Mouse (Mus musculus): ENCODE measurements around the gene Vstm4. TPM values are rescaled to one million over a fixed set of nuclear protein-coding genes. Genes with fewer than 3 reads are reported as not detected.

Gene Vstm4
- polyA plus RNA-seq, 1 experiment from 2014 or later = 5.5 TPM

- 88% methylated on average over 3 of the region's 3 CpGs for WGBS
- Histone ChIP-seq H3K4me2 (no peak overlapping the region), H3K4me3 (ENCODE audit: low read depth, low read length) (no peak overlapping the region), H3K27ac (ENCODE audit: low read depth, low read length) (no peak overlapping the region), H3K27me3 (replicated peaks; ENCODE audit: control insufficient read depth, insufficient read depth, low read length) (no peaks in the 10 kb centered on the region), H3K4me1 (replicated peaks; ENCODE audit: control insufficient read depth, insufficient read depth, low read length) (no peaks in the 10 kb centered on the region), H3K36me3 (ENCODE audit: control insufficient read depth, insufficient read depth, low read length) (no peaks in the 10 kb centered on the region), H3K9ac (ENCODE audit: low read depth, low read length) (no peak overlapping the region), H3K9me3 (ENCODE audit: control insufficient read depth, low read length) (no peaks in the 10 kb centered on the region)
- no peak for DNase-seq (ENCODE audit: low spot score)
- ATAC-seq (replicated peaks; ENCODE audit: low FRiP score) = no peak
Observed at GRCm38 (mm10) chr14:32906545-32906944, 50.0 kb downstream of the Vstm4 start.

- ATAC-seq (replicated peaks; ENCODE audit: low FRiP score) (no peak), DNase-seq (ENCODE audit: low spot score) (no peak)
- 82% methylated on average over 6 of the region's 6 CpGs for WGBS
- Histone ChIP-seq H3K4me2 (no peak overlapping the region), H3K4me1 (replicated peaks; ENCODE audit: control insufficient read depth, insufficient read depth, low read length) (no peaks in the 10 kb centered on the region), H3K4me3 (ENCODE audit: low read depth, low read length) (no peak overlapping the region), H3K27ac (ENCODE audit: low read depth, low read length) (no peak overlapping the region), H3K27me3 (replicated peaks; ENCODE audit: control insufficient read depth, insufficient read depth, low read length) (no peaks in the 10 kb centered on the region), H3K9ac (ENCODE audit: low read depth, low read length) (no peak overlapping the region), H3K9me3 (ENCODE audit: control insufficient read depth, low read length) (no peaks in the 10 kb centered on the region), H3K36me3 (ENCODE audit: control insufficient read depth, insufficient read depth, low read length) (no peaks in the 10 kb centered on the region)
Observed at GRCm38 (mm10) chr14:32909112-32909511, 52.6 kb downstream of the Vstm4 start.

- H3K4me3 ChIP-seq (ENCODE audit: low read depth, low read length) = no peak overlapping the region
- H3K9ac ChIP-seq (ENCODE audit: low read depth, low read length) = no peak overlapping the region
- ATAC-seq (replicated peaks; ENCODE audit: low FRiP score) (no peak), DNase-seq (ENCODE audit: low spot score) (no peak)
- no peaks in the 10 kb centered on the region for H3K36me3 ChIP-seq (ENCODE audit: control insufficient read depth, insufficient read depth, low read length)
- no peak overlapping the region for H3K27ac ChIP-seq (ENCODE audit: low read depth, low read length)
- WGBS = 74% methylated on average over 4 of the region's 4 CpGs
- no peaks in the 10 kb centered on the region for H3K9me3 ChIP-seq (ENCODE audit: control insufficient read depth, low read length)
- no peaks in the 10 kb centered on the region for H3K27me3 ChIP-seq (replicated peaks; ENCODE audit: control insufficient read depth, insufficient read depth, low read length)
- H3K4me2 ChIP-seq = no peak overlapping the region
- no peaks in the 10 kb centered on the region for H3K4me1 ChIP-seq (replicated peaks; ENCODE audit: control insufficient read depth, insufficient read depth, low read length)
Observed at GRCm38 (mm10) chr14:32911187-32911586, 54.6 kb downstream of the Vstm4 start.

- WGBS = 59% methylated on average over 2 of the region's 2 CpGs
- Histone ChIP-seq H3K9ac (ENCODE audit: low read depth, low read length) (no peak overlapping the region), H3K36me3 (ENCODE audit: control insufficient read depth, insufficient read depth, low read length) (no peaks in the 10 kb centered on the region), H3K27me3 (replicated peaks; ENCODE audit: control insufficient read depth, insufficient read depth, low read length) (no peaks in the 10 kb centered on the region), H3K4me2 (no peak overlapping the region), H3K4me1 (replicated peaks; ENCODE audit: control insufficient read depth, insufficient read depth, low read length) (no peaks in the 10 kb centered on the region), H3K4me3 (ENCODE audit: low read depth, low read length) (no peak overlapping the region), H3K27ac (ENCODE audit: low read depth, low read length) (no peak overlapping the region), H3K9me3 (ENCODE audit: control insufficient read depth, low read length) (no peaks in the 10 kb centered on the region)
- DNase-seq (ENCODE audit: low spot score) (no peak), ATAC-seq (replicated peaks; ENCODE audit: low FRiP score) (no peak)
Observed at GRCm38 (mm10) chr14:32915360-32915759, 58.8 kb downstream of the Vstm4 start.

GRCm38 (mm10) chr14:32917919-32918318 is 61.4 kb downstream of the Vstm4 start:
- H3K9me3 ChIP-seq (ENCODE audit: control insufficient read depth, low read length) = no peaks in the 10 kb centered on the region
- H3K4me1 ChIP-seq (replicated peaks; ENCODE audit: control insufficient read depth, insufficient read depth, low read length) = no peaks in the 10 kb centered on the region
- H3K4me3 ChIP-seq (ENCODE audit: low read depth, low read length) = no peak overlapping the region
- no peaks in the 10 kb centered on the region for H3K27me3 ChIP-seq (replicated peaks; ENCODE audit: control insufficient read depth, insufficient read depth, low read length)
- no peak overlapping the region for H3K27ac ChIP-seq (ENCODE audit: low read depth, low read length)
- H3K36me3 ChIP-seq (ENCODE audit: control insufficient read depth, insufficient read depth, low read length) = no peaks in the 10 kb centered on the region
- ATAC-seq (replicated peaks; ENCODE audit: low FRiP score) (no peak; the same call in 1 of the 2 replicates), DNase-seq (ENCODE audit: low spot score) (no peak)
- no peak overlapping the region for H3K4me2 ChIP-seq
- no peak overlapping the region for H3K9ac ChIP-seq (ENCODE audit: low read depth, low read length)
- 87% methylated on average over 1 of the region's 1 CpGs for WGBS

GRCm38 (mm10) chr14:32923871-32924270 is 67.3 kb downstream of the Vstm4 start:
- H3K27ac ChIP-seq (ENCODE audit: low read depth, low read length) = no peak overlapping the region
- no peak for DNase-seq (ENCODE audit: low spot score)
- H3K27me3 ChIP-seq (replicated peaks; ENCODE audit: control insufficient read depth, insufficient read depth, low read length) = no peaks in the 10 kb centered on the region
- no peaks in the 10 kb centered on the region for H3K9me3 ChIP-seq (ENCODE audit: control insufficient read depth, low read length)
- H3K4me2 ChIP-seq = no peak overlapping the region
- 77% methylated on average over 9 of the region's 9 CpGs for WGBS
- no peak overlapping the region for H3K9ac ChIP-seq (ENCODE audit: low read depth, low read length)
- ATAC-seq (replicated peaks; ENCODE audit: low FRiP score) = no peak
- no peaks in the 10 kb centered on the region for H3K36me3 ChIP-seq (ENCODE audit: control insufficient read depth, insufficient read depth, low read length)
- H3K4me3 ChIP-seq (ENCODE audit: low read depth, low read length) = no peak overlapping the region
- H3K4me1 ChIP-seq (replicated peaks; ENCODE audit: control insufficient read depth, insufficient read depth, low read length) = no peaks in the 10 kb centered on the region

GRCm38 (mm10) chr14:32931709-32932108 is 75.2 kb downstream of the Vstm4 start:
- DNase-seq (ENCODE audit: low spot score) (no peak), ATAC-seq (replicated peaks; ENCODE audit: low FRiP score) (no peak)
- Histone ChIP-seq H3K9ac (ENCODE audit: low read depth, low read length) (no peak overlapping the region), H3K36me3 (ENCODE audit: control insufficient read depth, insufficient read depth, low read length) (no peaks in the 10 kb centered on the region), H3K27ac (ENCODE audit: low read depth, low read length) (no peak overlapping the region), H3K4me3 (ENCODE audit: low read depth, low read length) (no peak overlapping the region), H3K4me1 (replicated peaks; ENCODE audit: control insufficient read depth, insufficient read depth, low read length) (no peaks in the 10 kb centered on the region), H3K9me3 (ENCODE audit: control insufficient read depth, low read length) (no peaks in the 10 kb centered on the region), H3K4me2 (no peak overlapping the region), H3K27me3 (replicated peaks; ENCODE audit: control insufficient read depth, insufficient read depth, low read length) (no peaks in the 10 kb centered on the region)
- 57% methylated on average over 10 of the region's 10 CpGs for WGBS

GRCm38 (mm10) chr14:32932220-32932619 is 75.7 kb downstream of the Vstm4 start:
- no peaks in the 10 kb centered on the region for H3K4me1 ChIP-seq (replicated peaks; ENCODE audit: control insufficient read depth, insufficient read depth, low read length)
- H3K9ac ChIP-seq (ENCODE audit: low read depth, low read length) = no peak overlapping the region
- no peaks in the 10 kb centered on the region for H3K36me3 ChIP-seq (ENCODE audit: control insufficient read depth, insufficient read depth, low read length)
- H3K9me3 ChIP-seq (ENCODE audit: control insufficient read depth, low read length) = no peaks in the 10 kb centered on the region
- no peaks in the 10 kb centered on the region for H3K27me3 ChIP-seq (replicated peaks; ENCODE audit: control insufficient read depth, insufficient read depth, low read length)
- no peak overlapping the region for H3K4me2 ChIP-seq
- H3K4me3 ChIP-seq (ENCODE audit: low read depth, low read length) = no peak overlapping the region
- DNase-seq (ENCODE audit: low spot score) = no peak
- no peak for ATAC-seq (replicated peaks; ENCODE audit: low FRiP score)
- WGBS = 75% methylated on average over 8 of the region's 8 CpGs
- no peak overlapping the region for H3K27ac ChIP-seq (ENCODE audit: low read depth, low read length)

GRCm38 (mm10) chr14:32934064-32934463 is 77.5 kb downstream of the Vstm4 start:
- ATAC-seq (replicated peaks; ENCODE audit: low FRiP score) (no peak), DNase-seq (ENCODE audit: low spot score) (no peak)
- Histone ChIP-seq H3K4me2 (no peak overlapping the region), H3K9me3 (ENCODE audit: control insufficient read depth, low read length) (no peaks in the 10 kb centered on the region), H3K4me1 (replicated peaks; ENCODE audit: control insufficient read depth, insufficient read depth, low read length) (no peaks in the 10 kb centered on the region), H3K27ac (ENCODE audit: low read depth, low read length) (no peak overlapping the region), H3K9ac (ENCODE audit: low read depth, low read length) (no peak overlapping the region), H3K36me3 (ENCODE audit: control insufficient read depth, insufficient read depth, low read length) (no peaks in the 10 kb centered on the region), H3K27me3 (replicated peaks; ENCODE audit: control insufficient read depth, insufficient read depth, low read length) (no peaks in the 10 kb centered on the region), H3K4me3 (ENCODE audit: low read depth, low read length) (no peak overlapping the region)
- WGBS = 68% methylated on average over 6 of the region's 6 CpGs
